Mouse (Mus musculus) ovary, adult 2 months (tissue): ENCODE results near the gene Gm8246. TPM values are rescaled to one million over a fixed set of nuclear protein-coding genes. Genes with fewer than 3 reads are reported as not detected.

Experiments used
- polyA plus RNA-seq: library from polyadenylated mRNA; depleted of rRNA; stranded (reverse); fragments of >200 nt; gene quantifications from 2 replicates; pipeline ENCODE4 v1.2.3, GENCODE M21; 2012; rRNA removed

Gene Gm8246
- polyA plus RNA-seq: not detected in 2 replicates

DNA sequence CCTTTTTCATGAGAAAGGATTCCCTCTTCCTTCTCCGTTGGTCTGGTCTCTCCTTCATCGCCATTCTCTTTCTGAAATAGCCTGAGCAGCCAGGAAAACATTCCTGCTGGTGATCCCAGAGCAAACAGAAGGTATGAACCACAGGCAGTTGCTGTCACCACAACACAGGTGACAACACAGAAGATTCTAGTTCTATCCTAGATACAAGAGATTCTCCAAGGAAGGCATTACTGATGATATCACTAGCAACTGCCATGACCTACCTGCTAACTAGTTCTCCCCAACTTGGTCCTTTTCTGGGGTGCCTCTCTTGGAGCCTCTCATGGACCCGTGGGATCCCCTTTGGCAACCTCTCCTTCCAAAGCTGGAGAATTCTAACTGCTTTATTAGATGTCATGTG, at the start of gene Gm8246:
TSS of gene Gm8246 (minus strand) at position 101 of the 400 bp plus-strand sequence.

DNA sequence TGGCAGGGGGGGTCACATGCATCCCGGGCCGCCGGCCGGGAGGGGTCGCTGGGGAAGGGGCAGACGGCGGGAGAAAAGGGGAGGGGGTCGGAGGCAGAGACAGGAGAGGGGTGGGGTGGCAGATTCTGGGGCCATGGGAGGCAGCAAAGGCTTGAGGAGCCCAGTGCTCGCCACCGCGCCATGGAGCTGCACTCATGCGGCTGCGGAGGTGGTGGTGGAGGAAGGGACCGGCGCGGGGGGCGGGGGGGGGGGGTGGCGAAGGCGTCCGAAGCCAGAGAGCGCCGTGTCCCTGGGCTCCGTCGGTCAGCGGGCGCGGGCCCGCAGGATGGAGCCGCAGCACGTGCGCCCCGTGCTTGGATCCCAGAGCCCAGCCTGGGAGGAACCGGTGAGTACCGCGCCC, 23.7 kb upstream of the Gm8246 start, which contains the start of gene Gm3488:
TSS of gene Gm3488 (plus strand) at position 301 of the 400 bp plus-strand sequence.

GRCm38 (mm10) chr14:5483907-5484306, 6.3 kb upstream of the Gm8246 start, which contains the start of gene Gm3187:
Gene Gm3187 (plus strand): TSS chr14:5484207.

GRCm38 (mm10) chr14:5455367-5455766, 22.3 kb downstream of the Gm8246 start, which contains the start of gene Gm3194:
Gene Gm3194 (minus strand): TSS chr14:5455467.

Other genes starting within 250 kb of the Gm8246 start
- gene Gm3526, start 217.2 kb downstream of the Gm8246 start, polyA plus RNA-seq: not detected in 2 replicates
- gene Gm3542, start 142.9 kb downstream of the Gm8246 start, polyA plus RNA-seq: not detected in 2 replicates
- not detected in 2 replicates for gene Gm3500, start 88.8 kb downstream of the Gm8246 start, polyA plus RNA-seq
- gene Gm3194, start 22.4 kb downstream of the Gm8246 start, polyA plus RNA-seq: 0.23 TPM in 1 of 2 replicates, not detected in the other
- gene Gm3187, start 6.4 kb upstream of the Gm8246 start, polyA plus RNA-seq: not detected in 2 replicates
- gene Gm3488, start 23.8 kb upstream of the Gm8246 start, polyA plus RNA-seq: not detected in 2 replicates
- gene Gm3532, start 60.7 kb upstream of the Gm8246 start, polyA plus RNA-seq: not detected in 2 replicates
- gene Gm8265, start 155.2 kb upstream of the Gm8246 start, polyA plus RNA-seq: not detected in 2 replicates
- gene Gm9603, start 209.6 kb upstream of the Gm8246 start, polyA plus RNA-seq: not detected in 2 replicates